Comparison of ENCODE assay signal across 24 mouse cellular contexts in genomic region chrX:116680878-116681277, GRCm38 (mm10). TPM values are rescaled to one million over a fixed set of nuclear protein-coding genes. Genes with fewer than 3 reads are reported as not detected.
DNase-seq lines count a peak whose midpoint lies in the region; ATAC-seq and TF ChIP-seq lines count a peak whose summit lies in the region.
"Had no signal": no experiment of that assay in that cellular context is flagged by ENCODE, and none has a peak within 500 bp of the region (broad histone marks: within the 10 kb centered on the region; RNA-seq: fewer than 3 reads in every experiment).

Gene H2afb2, plus strand, starts transcription at chrX:116681178.

- no peak within 1 kb of the TSS for H3K4me2 ChIP-seq in liver, postnatal 0 days (ENCODE audit: low read depth, low read length)

- no peaks in the 10 kb centered on the region for H3K27me3 ChIP-seq in liver, adult 2 months (ENCODE audit: control insufficient read depth, insufficient read depth, low read length)
- H3K27me3 ChIP-seq in liver, postnatal 0 days (ENCODE audit: insufficient read depth, low read length), result no peaks in the 10 kb centered on the region
- H3K27me3 ChIP-seq: CH12.LX, Patski had no signal

- DNase-seq in liver, adult 2 months (ENCODE audit: extremely low read depth, low read depth, low spot score), result peak; percentile 0
- DNase-seq in liver, postnatal 0 days, result no peak
- DNase-seq: adrenal gland, adult 2 months; adrenal gland, adult 8-10 months; adrenal gland, postnatal 10 days; adrenal gland, postnatal 14 days; adrenal gland, postnatal 25 days; adrenal gland, postnatal 36 days; B cell, adult 2 months; cerebellum, adult 11 months; cerebellum, adult 11-12 months; cerebellum, adult 18-20 months; cerebellum, adult 2 months had no signal

- H3K27ac ChIP-seq in liver, adult 2 months (replicated peaks; ENCODE audit: insufficient read depth, low read depth, low read length), result no peak within 1 kb of the TSS
- no peak within 1 kb of the TSS for H3K27ac ChIP-seq in liver, postnatal 0 days (ENCODE audit: low read depth)

- TF ChIP-seq POLR2A in liver, adult 2 months (IDR thresholded peaks at IDR 0.05; ENCODE audit: extremely low read depth, insufficient read depth, low read length), result no peak

- no peaks in the 10 kb centered on the region for H3K9me3 ChIP-seq in liver, postnatal 0 days (ENCODE audit: low read length)
- H3K9me3 ChIP-seq: G1E had no signal

- ATAC-seq in liver, postnatal 0 days, result no peak
- ATAC-seq: activated CD4-positive, CD25-positive, alpha-beta regulatory T cell, adult 4 months; CD4-positive, CD25-positive, alpha-beta regulatory T cell, adult 4 months; Patski had no signal

- no peaks in the 10 kb centered on the region for H3K36me3 ChIP-seq in liver, adult 2 months (ENCODE audit: control insufficient read depth, insufficient read depth, low read length)
- H3K36me3 ChIP-seq in liver, postnatal 0 days (replicated peaks; ENCODE audit: insufficient read depth, low read length), result no peaks in the 10 kb centered on the region
- H3K36me3 ChIP-seq: G1E had no signal

- no peak for TF ChIP-seq EP300 in liver, postnatal 0 days (IDR thresholded peaks at IDR 0.05; ENCODE audit: low read depth)

- TF ChIP-seq CTCF in liver, adult 2 months (IDR thresholded peaks at IDR 0.05; ENCODE audit: low read depth, low read length), result no peak
- TF ChIP-seq CTCF in liver, postnatal 0 days (IDR thresholded peaks at IDR 0.05; ENCODE audit: low read depth), result no peak

- H3K79me2 ChIP-seq in liver, adult 2 months (ENCODE audit: control insufficient read depth, insufficient read depth, low read length), result no peaks in the 10 kb centered on the region

- H3K4me1 ChIP-seq in liver, adult 2 months (ENCODE audit: control insufficient read depth, insufficient read depth, low read length), result no peaks in the 10 kb centered on the region
- H3K4me1 ChIP-seq in liver, postnatal 0 days (ENCODE audit: insufficient read depth), result no peaks in the 10 kb centered on the region

- WGBS in liver, adult 2 months, result 87% methylated on average over 6 of the region's 6 CpGs
- 80% methylated on average over 6 of the region's 6 CpGs for WGBS in liver, postnatal 0 days (ENCODE audit: insufficient replicate concordance)

- H3K9ac ChIP-seq in liver, adult 2 months (ENCODE audit: low read depth, low read length), result no peak within 1 kb of the TSS
- H3K9ac ChIP-seq in liver, postnatal 0 days (replicated peaks), result no peak within 1 kb of the TSS

- no peak within 1 kb of the TSS for H3K4me3 ChIP-seq in liver, adult 2 months (ENCODE audit: insufficient read depth, low read depth, low read length)
- H3K4me3 ChIP-seq in liver, postnatal 0 days (ENCODE audit: low read depth, low read length), result no peak within 1 kb of the TSS

RNA-seq across cellular contexts. Expression of gene H2afb2, which starts in this region (rescaled TPM):
- not detected in 2 replicates for total RNA-seq in liver, adult 2 months (2014; rRNA removed)
- polyA plus RNA-seq in liver, adult 2 months (2012; rRNA removed), result not detected in 2 replicates
- not detected in 2 replicates for polyA plus RNA-seq in liver, postnatal 0 days (2015; fragmentation: Nextera tagmentation; extraction: Ambion mirVana)
- total RNA-seq: adrenal gland, adult 18-20 months; adrenal gland, adult 2 months; adrenal gland, adult 8-10 months; adrenal gland, postnatal 10 days; adrenal gland, postnatal 14 days; adrenal gland, postnatal 25 days; adrenal gland, postnatal 36 days; adrenal gland, postnatal 4 days; CH12.LX; ES-E14; G1E; MEL had no signal
- polyA plus RNA-seq: activated CD4-positive, CD25-positive, alpha-beta regulatory T cell, adult 4 months; adrenal gland, adult 2 months; brain, embryonic 14.5 days; C2C12; CD4-positive, CD25-positive, alpha-beta regulatory T cell, adult 4 months; cerebellum, adult 2 months; G1E; Patski had no signal

Comparison
In these comparisons a context has a peak if more than half of its experiments do, and no peak if none do; other contexts are left out.
1. Peak in DNase-seq in liver, adult 2 months; RNA of the gene not detected or under 1 TPM.